Mouse (Mus musculus) cerebellum, adult 2 months (tissue): ENCODE results near the gene Nmbr. TPM values are rescaled to one million over a fixed set of nuclear protein-coding genes. Genes with fewer than 3 reads are reported as not detected.
A peak's percentile ranks its signal among the peaks of the same experiment; 100 is the strongest.

Source experiments
- DNase-seq, 2 experiments: peaks; one replicate each; pipeline ENCODE4 v3.0.0; 2021
- H3K27ac ChIP-seq: fragments of 200-500 bp; 2 replicates; pipeline ENCODE4 v1.5.1; 2012; ENCODE audit warnings: low read length, control low read depth, inconsistent platforms; ENCODE audit not compliant: insufficient read depth
- H3K27me3 ChIP-seq: fragments of 200-500 bp; 2 replicates; pipeline ENCODE4 v1.6.1; 2012; ENCODE audit warnings: inconsistent platforms, mild to moderate bottlenecking, low read length, moderate library complexity; ENCODE audit not compliant: control insufficient read depth, insufficient read depth
- H3K4me1 ChIP-seq: fragments of 200-500 bp; 2 replicates; pipeline ENCODE4 v1.6.1; 2011; ENCODE audit warnings: low read length; ENCODE audit not compliant: control insufficient read depth, insufficient read depth
- H3K4me3 ChIP-seq: fragments of 200-500 bp; replicated peaks from 2 replicates; pipeline ENCODE3; 2011; ENCODE audit warnings: mild to moderate bottlenecking, low read depth, low read length, control low read depth; ENCODE audit not compliant: insufficient read depth
- CTCF ChIP-seq: fragments of 200-500 bp; IDR thresholded peaks from 2 replicates; pipeline ENCODE4 v1.5.1; 2011; ENCODE audit warnings: low read depth, mild to moderate bottlenecking, control low read depth, low read length, moderate library complexity, borderline replicate concordance; ENCODE audit not compliant: insufficient read depth
- POLR2A ChIP-seq: fragments of 200-500 bp; IDR thresholded peaks from 2 replicates; pipeline ENCODE4 v1.6.1; 2011; ENCODE audit warnings: low read length, control low read depth, borderline replicate concordance; ENCODE audit not compliant: insufficient read depth
- WGBS: fragments of 180-500 bp; shearing (Covaris S2); methylation state at CpG from one replicate; pipeline ENCODE4 v1.1.7; 2018; 5-methylcytosine and 5-hydroxymethylcytosine counted together
- polyA plus RNA-seq: library from polyadenylated mRNA; depleted of rRNA; stranded (reverse); fragments of >200 nt; gene quantifications from 2 replicates; pipeline ENCODE4 v1.2.3, GENCODE M21; 2012

Gene Nmbr
- polyA plus RNA-seq, 1 experiment = 1.4 TPM

- no peaks in the 10 kb centered on the region for H3K4me1 ChIP-seq
- TF ChIP-seq POLR2A = no peak
- no peak for TF ChIP-seq CTCF
- no peak overlapping the region for H3K27ac ChIP-seq
- WGBS = 20% methylated on average over 4 of the region's 4 CpGs
- no peaks in the 10 kb centered on the region for H3K27me3 ChIP-seq
- H3K4me3 ChIP-seq = no peak overlapping the region
- no peak for DNase-seq
Measured at GRCm38 (mm10) chr10:14703830-14704420, 1.5 kb upstream of the Nmbr start.

GRCm38 (mm10) chr10:14718114-14718513 lies 12.7 kb downstream of the Nmbr start, which contains the start of gene Gje1:
Gje1 (minus strand) TSS chr10:14718214.
- 55% methylated on average over 3 of the region's 3 CpGs for WGBS
- no peaks in the 10 kb centered on the region for H3K27me3 ChIP-seq
- TF ChIP-seq CTCF (no peak), POLR2A (no peak)
- H3K4me1 ChIP-seq = no peaks in the 10 kb centered on the region
- no peak within 1 kb of the TSS for H3K4me3 ChIP-seq
- no peak for DNase-seq
- H3K27ac ChIP-seq = no peak within 1 kb of the TSS

- H3K27ac ChIP-seq = no peak overlapping the region
- no peaks in the 10 kb centered on the region for H3K4me1 ChIP-seq
- no peaks in the 10 kb centered on the region for H3K27me3 ChIP-seq
- TF ChIP-seq CTCF = no peak
- H3K4me3 ChIP-seq = no peak overlapping the region
- 42% methylated on average over 9 of the region's 9 CpGs for WGBS
- DNase-seq = no peak
Measured at GRCm38 (mm10) chr10:14725671-14726070, 20.3 kb downstream of the Nmbr start.

GRCm38 (mm10) chr10:14734285-14734684 lies 28.9 kb downstream of the Nmbr start:
- WGBS = 7% methylated on average over 2 of the region's 2 CpGs

GRCm38 (mm10) chr10:14759665-14760558 lies 54.5 kb downstream of the Nmbr start:
- H3K27ac ChIP-seq = no peak overlapping the region
- no peaks in the 10 kb centered on the region for H3K4me1 ChIP-seq
- no peaks in the 10 kb centered on the region for H3K27me3 ChIP-seq
- H3K4me3 ChIP-seq = no peak overlapping the region
- TF ChIP-seq POLR2A (no peak), CTCF (no peak)
- no peak for DNase-seq
- WGBS = 1% methylated on average over 35 of the region's 35 CpGs

More at GRCm38 (mm10) chr10:14734285-14734684, 28.9 kb downstream of the Nmbr start:
- Histone ChIP-seq H3K27ac (no peak overlapping the region), H3K4me1 (no peaks in the 10 kb centered on the region), H3K27me3 (no peaks in the 10 kb centered on the region), H3K4me3 (no peak overlapping the region)
- DNase-seq = peak in 1 of 2 experiments; percentile 15
- TF ChIP-seq POLR2A = no peak
- TF ChIP-seq CTCF = peak; percentile 17; the same call in 1 of the 2 replicates

GRCm38 (mm10) chr10:14760618-14761017 lies 55.2 kb downstream of the Nmbr start:
- H3K27me3 ChIP-seq = no peaks in the 10 kb centered on the region
- H3K4me1 ChIP-seq = no peaks in the 10 kb centered on the region
- no peak overlapping the region for H3K27ac ChIP-seq
- TF ChIP-seq POLR2A = no peak
- TF ChIP-seq CTCF = no peak
- no peak for DNase-seq
- WGBS = 24% methylated on average over 8 of the region's 8 CpGs
- H3K4me3 ChIP-seq = no peak overlapping the region

GRCm38 (mm10) chr10:14770227-14770910 lies 65.0 kb downstream of the Nmbr start:
- 90% methylated on average over 10 of the region's 10 CpGs for WGBS
- no peak for DNase-seq
- Histone ChIP-seq H3K4me1 (no peaks in the 10 kb centered on the region), H3K27ac (no peak overlapping the region), H3K4me3 (no peak overlapping the region), H3K27me3 (no peaks in the 10 kb centered on the region)
- TF ChIP-seq CTCF (no peak), POLR2A (no peak)

GRCm38 (mm10) chr10:14774499-14774898 lies 69.1 kb downstream of the Nmbr start:
- no peak for DNase-seq
- H3K27ac ChIP-seq = no peak overlapping the region
- H3K4me1 ChIP-seq = no peaks in the 10 kb centered on the region
- no peak for TF ChIP-seq POLR2A
- TF ChIP-seq CTCF = no peak
- H3K4me3 ChIP-seq = no peak overlapping the region
- 62% methylated on average over 2 of the region's 2 CpGs for WGBS
- H3K27me3 ChIP-seq = no peaks in the 10 kb centered on the region
